Mouse (Mus musculus): ENCODE results near the gene 1110017D15Rik. TPM values are rescaled to one million over a fixed set of nuclear protein-coding genes. Genes with fewer than 3 reads are reported as not detected.
A peak's percentile ranks its signal among the peaks of the same experiment; 100 is the strongest.

The 1110017D15Rik gene
- polyA plus RNA-seq, 1 experiment from 2014 or later: 12.9 TPM

DNA sequence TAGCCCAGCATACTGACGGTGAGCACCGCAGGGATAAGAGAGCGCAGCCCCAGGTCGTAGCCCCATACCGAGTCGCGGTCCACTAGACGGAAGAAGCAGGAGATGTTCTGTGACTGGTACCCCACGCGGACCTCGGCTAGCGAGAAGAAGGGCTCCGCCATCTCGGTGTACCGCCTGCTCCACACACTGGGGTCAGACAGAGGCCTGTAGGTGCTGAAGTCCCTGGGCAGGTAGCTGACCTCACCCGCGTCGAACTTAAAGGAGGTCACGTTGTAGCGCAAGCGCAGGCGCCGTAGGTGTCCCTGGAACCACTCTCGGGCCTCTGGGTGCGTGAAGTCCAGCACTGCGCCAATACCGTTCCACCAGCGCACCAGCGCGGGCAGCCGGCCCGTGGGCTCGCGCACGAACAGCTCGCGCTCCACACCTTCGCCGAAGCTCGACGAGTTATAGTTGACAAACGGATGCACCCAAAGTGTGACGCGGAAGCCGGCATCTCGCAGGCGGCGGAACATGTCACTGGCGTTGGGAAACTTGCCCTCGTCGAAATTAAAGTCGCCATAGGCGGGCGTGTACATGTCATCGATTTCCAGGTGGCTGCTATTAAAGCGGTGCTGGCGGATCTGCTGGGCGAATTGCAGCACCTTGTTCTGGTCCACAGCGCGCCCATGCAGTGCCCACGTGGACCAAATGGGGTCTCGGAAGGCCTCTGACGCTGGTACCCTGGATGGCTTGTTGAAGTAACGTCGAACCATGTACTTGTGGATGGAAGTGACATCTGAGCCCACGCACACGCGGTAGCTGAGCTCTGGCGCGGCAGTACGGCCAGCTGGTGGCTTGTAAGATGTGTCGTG is 18.9 kb downstream of the 1110017D15Rik start:
- no peaks in the 10 kb centered on the region for H3K36me3 ChIP-seq
- peaks cover 40% of the 10 kb centered on the region for H3K4me1 ChIP-seq
- 9% methylated on average over 72 of the region's 72 CpGs for WGBS
- ATAC-seq (ENCODE audit: low FRiP score): 0 out of 2 replicates have a peak, but pooled peaks have one; percentile 4
- peak overlapping the region; percentile 33 for H3K4me3 ChIP-seq
- peaks cover 73% of the 10 kb centered on the region for H3K27me3 ChIP-seq
- H3K9ac ChIP-seq: no peak overlapping the region
- peak overlapping the region; percentile 57 for H3K4me2 ChIP-seq (replicated peaks)
- no peaks in the 10 kb centered on the region for H3K9me3 ChIP-seq (replicated peaks)
- no peak overlapping the region for H3K27ac ChIP-seq

GRCm38 (mm10) chr4:41497579-41497978 is 19.6 kb downstream of the 1110017D15Rik start:
- Histone ChIP-seq H3K27me3 (peaks cover 72% of the 10 kb centered on the region), H3K27ac (no peak overlapping the region), H3K4me3 (peak overlapping the region; percentile 33), H3K4me2 (replicated peaks) (peak overlapping the region; percentile 57), H3K9ac (0 out of 2 replicates have a peak overlapping the region, but pooled peaks have one; percentile 8), H3K4me1 (peaks cover 36% of the 10 kb centered on the region), H3K36me3 (no peaks in the 10 kb centered on the region), H3K9me3 (replicated peaks) (no peaks in the 10 kb centered on the region)
- peak; percentile 26; the same call in 1 of the 2 replicates for ATAC-seq (ENCODE audit: low FRiP score)
- WGBS: 2% methylated on average over 34 of the region's 34 CpGs

DNA sequence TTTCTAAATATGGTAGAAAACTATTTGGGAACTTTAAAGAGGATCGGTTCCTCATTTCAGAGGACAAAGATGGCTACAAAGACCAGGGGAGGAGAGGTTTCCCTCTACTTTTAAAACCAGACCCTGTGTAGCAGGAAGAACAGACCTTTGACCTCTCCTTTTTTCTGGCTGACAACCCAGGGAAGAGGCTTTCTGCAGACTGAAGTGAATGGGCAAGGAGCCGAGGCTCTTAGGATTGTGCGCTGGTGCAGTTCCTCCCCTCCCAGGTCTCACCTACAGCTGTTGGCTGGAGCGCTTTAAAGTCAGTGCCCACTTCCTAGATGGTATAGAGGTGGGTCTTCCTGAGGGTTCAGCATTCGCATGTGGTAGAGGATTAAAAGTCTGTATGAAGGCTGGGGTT is 20.1 kb downstream of the 1110017D15Rik start:
- H3K27ac ChIP-seq: no peak overlapping the region
- H3K4me1 ChIP-seq: peaks cover 30% of the 10 kb centered on the region
- H3K4me2 ChIP-seq (replicated peaks): peak overlapping the region; percentile 57; the same call in 1 of the 2 replicates
- H3K36me3 ChIP-seq: no peaks in the 10 kb centered on the region
- H3K27me3 ChIP-seq: peaks cover 66% of the 10 kb centered on the region
- no peak overlapping the region for H3K4me3 ChIP-seq
- WGBS: 43% methylated on average over 5 of the region's 5 CpGs
- no peak overlapping the region for H3K9ac ChIP-seq
- 0 out of 2 replicates have a peak, but pooled peaks have one; percentile 8 for ATAC-seq (ENCODE audit: low FRiP score)
- H3K9me3 ChIP-seq (replicated peaks): no peaks in the 10 kb centered on the region

GRCm38 (mm10) chr4:41495850-41496249 is 21.3 kb downstream of the 1110017D15Rik start:
- no peak for ATAC-seq (ENCODE audit: low FRiP score)
- no peak overlapping the region for H3K4me2 ChIP-seq (replicated peaks)
- no peak overlapping the region for H3K9ac ChIP-seq
- H3K4me1 ChIP-seq: peaks cover 24% of the 10 kb centered on the region
- no peaks in the 10 kb centered on the region for H3K36me3 ChIP-seq
- H3K27me3 ChIP-seq: peaks cover 54% of the 10 kb centered on the region
- no peak overlapping the region for H3K4me3 ChIP-seq
- H3K9me3 ChIP-seq (replicated peaks): no peaks in the 10 kb centered on the region
- 90% methylated on average over 11 of the region's 11 CpGs for WGBS
- no peak overlapping the region for H3K27ac ChIP-seq

DNA sequence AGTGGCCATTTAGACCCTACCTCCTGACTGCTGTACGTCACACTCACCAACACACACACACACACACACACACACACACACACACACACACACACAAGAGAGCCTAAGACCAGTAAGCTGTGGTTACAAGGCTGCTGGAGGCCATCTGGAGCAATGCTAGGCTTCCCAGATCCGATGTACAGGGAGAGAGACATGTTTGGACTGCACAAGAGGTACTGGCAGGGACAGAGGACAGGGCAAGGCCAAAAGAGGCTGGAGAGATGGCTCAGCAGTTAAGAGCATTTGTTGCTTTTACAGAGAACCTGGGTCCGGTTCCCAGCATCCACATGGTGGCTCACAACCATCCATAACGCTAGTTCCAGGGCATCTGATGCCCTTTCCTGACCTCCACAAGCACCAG is 22.1 kb downstream of the 1110017D15Rik start:
- Histone ChIP-seq H3K4me1 (peaks cover 24% of the 10 kb centered on the region), H3K27ac (no peak overlapping the region), H3K4me2 (replicated peaks) (no peak overlapping the region), H3K4me3 (no peak overlapping the region), H3K9me3 (replicated peaks) (no peaks in the 10 kb centered on the region), H3K36me3 (no peaks in the 10 kb centered on the region), H3K9ac (no peak overlapping the region), H3K27me3 (peaks cover 47% of the 10 kb centered on the region)
- WGBS: 83% methylated on average over 4 of the region's 4 CpGs
- ATAC-seq (ENCODE audit: low FRiP score): no peak

DNA sequence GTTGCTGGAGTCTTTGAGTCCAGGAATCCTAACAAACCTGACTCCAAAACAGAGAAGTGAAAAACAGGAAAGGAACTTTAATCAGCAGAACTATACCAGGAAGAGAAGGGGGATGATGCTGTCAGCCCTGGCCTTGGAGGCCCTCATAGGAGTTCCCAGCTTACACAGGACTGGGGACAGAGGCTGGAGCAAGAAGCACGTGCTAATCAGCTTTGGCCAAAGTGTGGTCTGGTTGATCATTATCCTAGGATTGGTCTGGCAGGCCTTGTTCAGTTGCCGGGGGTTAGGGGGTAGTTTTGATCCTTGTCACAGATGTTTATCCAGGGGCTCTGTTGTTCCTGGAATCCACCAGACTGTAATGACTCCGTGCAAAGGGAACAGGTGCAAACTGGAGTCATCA is 22.8 kb downstream of the 1110017D15Rik start:
- Histone ChIP-seq H3K9me3 (replicated peaks) (no peaks in the 10 kb centered on the region), H3K9ac (no peak overlapping the region), H3K27ac (no peak overlapping the region), H3K36me3 (no peaks in the 10 kb centered on the region), H3K27me3 (peaks cover 40% of the 10 kb centered on the region), H3K4me3 (no peak overlapping the region), H3K4me1 (peaks cover 22% of the 10 kb centered on the region), H3K4me2 (replicated peaks) (no peak overlapping the region)
- 34% methylated on average over 3 of the region's 3 CpGs for WGBS
- no peak for ATAC-seq (ENCODE audit: low FRiP score)

DNA sequence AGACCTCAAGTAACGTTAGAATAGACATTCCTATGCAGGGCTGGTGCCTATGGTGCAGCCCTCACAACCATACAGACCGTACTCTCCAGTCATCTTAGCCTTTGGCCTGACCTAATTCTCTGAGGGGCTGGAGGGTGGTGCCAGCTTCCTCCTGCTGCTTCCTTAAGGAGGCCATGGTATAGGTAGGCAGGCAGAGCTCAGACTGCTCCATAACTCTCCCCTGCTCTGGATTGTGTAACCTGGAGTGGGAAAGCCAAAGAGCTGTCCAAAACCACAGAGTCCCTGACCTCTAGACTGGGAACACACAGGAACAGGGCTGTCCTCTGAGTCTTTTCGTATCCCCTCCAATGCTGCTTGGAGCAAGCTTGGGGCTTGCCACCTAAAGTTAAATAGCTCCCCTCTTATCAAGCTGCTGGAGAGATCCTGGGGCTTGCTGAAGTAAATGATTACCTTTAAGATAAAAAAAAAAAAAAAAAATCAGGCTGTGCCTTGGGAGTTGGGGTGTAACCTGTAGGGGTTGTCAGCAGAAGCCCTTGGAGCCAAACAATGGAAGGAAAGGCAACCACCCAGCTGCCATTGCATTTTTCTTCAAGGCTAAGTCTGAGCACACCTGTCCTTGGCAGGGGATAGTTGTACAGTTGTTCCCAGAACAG is 23.5 kb downstream of the 1110017D15Rik start:
- no peak overlapping the region for H3K4me2 ChIP-seq (replicated peaks)
- peaks cover 14% of the 10 kb centered on the region for H3K4me1 ChIP-seq
- WGBS: 74% methylated on average over 3 of the region's 3 CpGs
- no peak overlapping the region for H3K4me3 ChIP-seq
- peaks cover 32% of the 10 kb centered on the region for H3K27me3 ChIP-seq
- no peak for ATAC-seq (ENCODE audit: low FRiP score)
- H3K27ac ChIP-seq: no peak overlapping the region
- no peaks in the 10 kb centered on the region for H3K9me3 ChIP-seq (replicated peaks)
- H3K36me3 ChIP-seq: no peaks in the 10 kb centered on the region
- no peak overlapping the region for H3K9ac ChIP-seq

- Histone ChIP-seq H3K27me3 (peaks cover 25% of the 10 kb centered on the region), H3K9me3 (replicated peaks) (no peaks in the 10 kb centered on the region), H3K4me1 (peaks cover 8% of the 10 kb centered on the region), H3K4me3 (no peak overlapping the region), H3K9ac (no peak overlapping the region), H3K27ac (no peak overlapping the region), H3K4me2 (replicated peaks) (no peak overlapping the region), H3K36me3 (no peaks in the 10 kb centered on the region)
- ATAC-seq (ENCODE audit: low FRiP score): no peak
- WGBS: 86% methylated on average over 7 of the region's 7 CpGs
These were observed 24.2 kb downstream of the 1110017D15Rik start for GRCm38 (mm10) chr4:41492951-41493350.

DNA sequence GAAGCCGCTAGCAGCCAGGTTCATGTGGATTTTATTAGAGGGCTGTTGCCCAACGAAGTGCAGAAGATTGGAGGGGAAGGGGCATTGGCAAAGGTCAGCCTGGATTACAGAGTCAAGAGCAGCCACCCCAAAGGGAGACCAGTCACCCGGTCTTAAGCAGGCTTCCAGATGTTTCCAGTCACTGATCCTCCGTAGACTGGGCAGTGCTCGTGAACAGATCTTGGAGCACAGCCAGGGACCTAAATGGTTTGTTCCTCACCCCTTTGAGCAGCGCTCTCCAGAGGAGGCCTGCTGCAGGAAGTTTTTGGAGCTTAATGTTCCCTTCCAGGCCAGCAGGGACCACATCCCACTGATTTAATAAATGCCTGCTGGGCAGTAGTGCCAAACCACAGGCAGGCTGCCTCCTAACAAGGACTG is 35.5 kb downstream of the 1110017D15Rik start:
- ATAC-seq (ENCODE audit: low FRiP score): no peak
- H3K27ac ChIP-seq: peak overlapping the region; percentile 23; the same call in 1 of the 2 replicates

DNA sequence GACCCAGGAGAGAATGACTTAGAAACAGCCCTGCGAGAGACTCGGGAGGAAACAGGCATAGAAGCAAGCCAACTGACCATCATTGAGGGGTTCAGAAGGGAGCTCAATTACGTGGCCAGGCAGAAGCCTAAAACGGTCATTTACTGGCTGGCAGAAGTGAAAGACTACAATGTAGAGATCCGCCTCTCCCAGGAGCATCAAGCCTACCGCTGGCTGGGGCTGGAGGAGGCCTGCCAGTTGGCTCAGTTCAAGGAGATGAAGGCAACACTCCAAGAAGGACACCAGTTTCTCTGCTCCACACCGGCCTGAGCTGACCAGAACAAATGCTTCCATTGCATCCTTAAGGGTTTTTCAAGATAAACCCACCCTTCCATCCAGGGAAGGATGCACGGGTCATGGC is 36.9 kb downstream of the 1110017D15Rik start:
- Histone ChIP-seq H3K4me1 (no peaks in the 10 kb centered on the region), H3K4me3 (no peak overlapping the region), H3K4me2 (replicated peaks) (no peak overlapping the region), H3K36me3 (peaks cover 20% of the 10 kb centered on the region; the same call in 1 of the 2 replicates), H3K9ac (no peak overlapping the region), H3K27ac (no peak overlapping the region), H3K27me3 (no peaks in the 10 kb centered on the region), H3K9me3 (replicated peaks) (no peaks in the 10 kb centered on the region)
- ATAC-seq (ENCODE audit: low FRiP score): no peak
- WGBS: 83% methylated on average over 8 of the region's 8 CpGs

More for the DNA sequence above, 35.5 kb downstream of the 1110017D15Rik start:
- H3K9ac ChIP-seq: no peak overlapping the region
- no peaks in the 10 kb centered on the region for H3K9me3 ChIP-seq (replicated peaks)
- no peaks in the 10 kb centered on the region for H3K4me1 ChIP-seq
- peaks cover 20% of the 10 kb centered on the region; the same call in 1 of the 2 replicates for H3K36me3 ChIP-seq
- H3K27me3 ChIP-seq: no peaks in the 10 kb centered on the region
- H3K4me2 ChIP-seq (replicated peaks): no peak overlapping the region
- 53% methylated on average over 6 of the region's 6 CpGs for WGBS
- no peak overlapping the region for H3K4me3 ChIP-seq

- H3K27me3 ChIP-seq: no peaks in the 10 kb centered on the region
- H3K9ac ChIP-seq: no peak overlapping the region
- H3K4me1 ChIP-seq: no peaks in the 10 kb centered on the region
- no peaks in the 10 kb centered on the region for H3K9me3 ChIP-seq (replicated peaks)
- H3K4me2 ChIP-seq (replicated peaks): no peak overlapping the region
- ATAC-seq (ENCODE audit: low FRiP score): no peak
- H3K36me3 ChIP-seq: peaks cover 20% of the 10 kb centered on the region; the same call in 1 of the 2 replicates
- no peak overlapping the region for H3K4me3 ChIP-seq
- 96% methylated on average over 1 of the region's 1 CpGs for WGBS
- no peak overlapping the region for H3K27ac ChIP-seq
These were observed 37.7 kb downstream of the 1110017D15Rik start for GRCm38 (mm10) chr4:41479456-41479804.

- Histone ChIP-seq H3K27me3 (no peaks in the 10 kb centered on the region), H3K36me3 (peaks cover 20% of the 10 kb centered on the region; the same call in 1 of the 2 replicates), H3K4me2 (replicated peaks) (no peak overlapping the region), H3K9ac (no peak overlapping the region), H3K4me1 (no peaks in the 10 kb centered on the region), H3K4me3 (no peak overlapping the region), H3K27ac (no peak overlapping the region), H3K9me3 (replicated peaks) (no peaks in the 10 kb centered on the region)
- ATAC-seq (ENCODE audit: low FRiP score): no peak
- 63% methylated on average over 4 of the region's 4 CpGs for WGBS
These were observed 38.2 kb downstream of the 1110017D15Rik start for GRCm38 (mm10) chr4:41478751-41479455.
